Mouse (Mus musculus) embryonic facial prominence, embryonic 15.5 days (tissue): ENCODE results near the gene Arhgef6. TPM values are rescaled to one million over a fixed set of nuclear protein-coding genes. Genes with fewer than 3 reads are reported as not detected.

Experiments used
- ATAC-seq: fragments of 200-750 bp; cut with Nextera tagmentation; 2 replicates; pipeline ENCODE4 v1.8.0; 2017; ENCODE audit warnings: low read depth, moderate TSS enrichment; ENCODE audit not compliant: insufficient number of reproducible peaks, low FRiP score, low TSS enrichment
- H3K27ac ChIP-seq: fragments of 300-500 bp; sonication (generic); replicated peaks from 2 replicates; pipeline ENCODE4 v1.5.1; 2015; ENCODE audit warnings: mild to moderate bottlenecking, inconsistent platforms
- H3K27me3 ChIP-seq: fragments of 300-500 bp; sonication (generic); 2 replicates; pipeline ENCODE4 v1.6.1; 2015; ENCODE audit warnings: inconsistent platforms
- H3K36me3 ChIP-seq: fragments of 300-500 bp; sonication (generic); 2 replicates; pipeline ENCODE4 v1.6.1; 2015; ENCODE audit warnings: mild to moderate bottlenecking, inconsistent platforms
- H3K4me1 ChIP-seq: fragments of 300-500 bp; sonication (generic); 2 replicates; pipeline ENCODE4 v1.6.1; 2015; ENCODE audit warnings: inconsistent platforms
- H3K4me2 ChIP-seq: fragments of 300-500 bp; sonication (generic); replicated peaks from 2 replicates; pipeline ENCODE4 v1.6.1; 2015; ENCODE audit warnings: mild to moderate bottlenecking, inconsistent platforms
- H3K4me3 ChIP-seq: fragments of 300-500 bp; sonication (generic); replicated peaks from 2 replicates; pipeline ENCODE4 v1.5.1; 2015; ENCODE audit warnings: mild to moderate bottlenecking, inconsistent platforms
- H3K9ac ChIP-seq: fragments of 300-500 bp; sonication (generic); 2 replicates; pipeline ENCODE4 v1.6.1; 2015; ENCODE audit warnings: inconsistent platforms
- H3K9me3 ChIP-seq: fragments of 300-500 bp; sonication (generic); replicated peaks from 2 replicates; pipeline ENCODE4 v1.6.1; 2016; ENCODE audit warnings: inconsistent platforms
- WGBS: fragments of 180-500 bp; shearing (Covaris S2); methylation state at CpG from one replicate; pipeline ENCODE4 v1.1.7; 2015; 5-methylcytosine and 5-hydroxymethylcytosine counted together
- polyA plus RNA-seq: library from polyadenylated mRNA; unstranded; fragments of >200 nt; fragmentation: Nextera tagmentation; extraction: Ambion mirVana; gene quantifications from 2 replicates; pipeline ENCODE4 v1.2.1, GENCODE M21; 2015

Arhgef6 gene
- polyA plus RNA-seq, 1 experiment from 2014 or later = 16.2 TPM

- H3K27ac ChIP-seq = 0 out of 2 replicates have a peak overlapping the region, but pooled peaks have one; percentile 58
- WGBS = 42% methylated on average over 8 of the region's 8 CpGs
- peak; percentile 65 for ATAC-seq
- H3K27me3 ChIP-seq = no peaks in the 10 kb centered on the region
- no peak overlapping the region for H3K9ac ChIP-seq
- no peaks in the 10 kb centered on the region for H3K36me3 ChIP-seq
- no peaks in the 10 kb centered on the region for H3K9me3 ChIP-seq
- no peak overlapping the region for H3K4me3 ChIP-seq
- no peak overlapping the region for H3K4me2 ChIP-seq
- H3K4me1 ChIP-seq = 0 out of 2 replicates have a peak, but pooled peaks cover 6% of the 10 kb centered on the region
Measured at GRCm38 (mm10) chrX:57303188-57303878, 35.2 kb downstream of the Arhgef6 start.

- Histone ChIP-seq H3K4me3 (no peak overlapping the region), H3K9me3 (no peaks in the 10 kb centered on the region), H3K4me1 (0 out of 2 replicates have a peak, but pooled peaks cover 6% of the 10 kb centered on the region), H3K27me3 (no peaks in the 10 kb centered on the region), H3K36me3 (no peaks in the 10 kb centered on the region), H3K4me2 (no peak overlapping the region), H3K27ac (no peak overlapping the region), H3K9ac (no peak overlapping the region)
- WGBS = 57% methylated on average over 7 of the region's 7 CpGs
- no peak for ATAC-seq
Measured at GRCm38 (mm10) chrX:57298946-57299345, 39.6 kb downstream of the Arhgef6 start.

GRCm38 (mm10) chrX:57288458-57288857, 50.1 kb downstream of the Arhgef6 start:
- H3K4me2 ChIP-seq = no peak overlapping the region
- no peaks in the 10 kb centered on the region for H3K36me3 ChIP-seq
- no peak overlapping the region for H3K27ac ChIP-seq
- H3K4me3 ChIP-seq = no peak overlapping the region
- WGBS = 62% methylated on average over 3 of the region's 3 CpGs
- no peak overlapping the region for H3K9ac ChIP-seq
- H3K4me1 ChIP-seq = no peaks in the 10 kb centered on the region
- no peaks in the 10 kb centered on the region for H3K9me3 ChIP-seq
- no peak for ATAC-seq
- H3K27me3 ChIP-seq = no peaks in the 10 kb centered on the region

DNA sequence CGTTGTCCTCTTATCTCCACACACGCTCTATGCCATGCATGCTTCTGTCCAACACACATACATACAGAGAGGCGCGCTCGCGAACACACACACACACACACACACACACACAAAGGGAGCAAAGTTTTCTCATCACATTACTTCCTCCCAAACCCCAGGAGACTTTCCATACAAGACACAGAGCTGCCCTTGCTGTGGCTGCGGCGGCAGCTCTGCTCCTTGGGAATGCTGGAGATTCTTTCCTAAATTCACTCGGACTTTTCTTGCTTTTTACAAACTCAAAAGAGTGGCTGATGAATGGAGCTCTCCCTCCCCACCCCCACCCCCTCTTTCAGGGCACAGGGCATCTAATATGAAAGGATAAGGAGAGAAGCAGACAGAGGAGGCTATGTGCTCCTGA, 52.2 kb downstream of the Arhgef6 start:
- Histone ChIP-seq H3K9ac (no peak overlapping the region), H3K9me3 (no peaks in the 10 kb centered on the region), H3K4me3 (no peak overlapping the region), H3K4me1 (no peaks in the 10 kb centered on the region), H3K27ac (no peak overlapping the region), H3K27me3 (no peaks in the 10 kb centered on the region), H3K36me3 (no peaks in the 10 kb centered on the region), H3K4me2 (no peak overlapping the region)
- 44% methylated on average over 9 of the region's 9 CpGs for WGBS
- ATAC-seq = no peak

- no peak overlapping the region for H3K9ac ChIP-seq
- no peaks in the 10 kb centered on the region for H3K9me3 ChIP-seq
- H3K4me1 ChIP-seq = no peaks in the 10 kb centered on the region
- H3K36me3 ChIP-seq = no peaks in the 10 kb centered on the region
- no peak overlapping the region for H3K27ac ChIP-seq
- no peak overlapping the region for H3K4me2 ChIP-seq
- ATAC-seq = no peak
- WGBS = 90% methylated on average over 3 of the region's 3 CpGs
- H3K27me3 ChIP-seq = no peaks in the 10 kb centered on the region
- H3K4me3 ChIP-seq = no peak overlapping the region
Measured at GRCm38 (mm10) chrX:57282184-57282583, 56.3 kb downstream of the Arhgef6 start.

- no peak overlapping the region for H3K4me2 ChIP-seq
- no peak for ATAC-seq
- H3K4me1 ChIP-seq = no peaks in the 10 kb centered on the region
- no peak overlapping the region for H3K4me3 ChIP-seq
- no peaks in the 10 kb centered on the region for H3K36me3 ChIP-seq
- 49% methylated on average over 6 of the region's 6 CpGs for WGBS
- H3K9ac ChIP-seq = no peak overlapping the region
- no peaks in the 10 kb centered on the region for H3K27me3 ChIP-seq
- no peak overlapping the region for H3K27ac ChIP-seq
- H3K9me3 ChIP-seq = no peaks in the 10 kb centered on the region
Measured at GRCm38 (mm10) chrX:57277560-57278335, 60.8 kb downstream of the Arhgef6 start.

DNA sequence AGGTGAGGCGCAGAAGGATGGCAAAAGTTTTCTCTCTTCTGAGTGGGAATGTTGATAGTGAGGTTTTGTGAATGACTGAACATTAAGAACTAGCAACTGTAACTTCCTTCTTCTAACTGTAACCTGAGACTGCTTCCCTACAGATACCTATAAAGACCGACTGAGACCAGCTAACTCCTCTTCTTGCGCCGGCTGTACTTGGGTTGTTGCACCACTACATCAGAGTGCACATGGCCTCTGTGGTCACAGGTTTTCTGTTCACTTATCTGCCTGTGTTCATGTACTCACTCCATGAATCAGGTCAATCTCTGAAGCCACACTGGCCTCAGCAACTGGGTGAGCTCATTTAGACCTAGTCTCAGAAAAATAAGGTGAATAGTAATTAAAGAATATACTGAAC, 75.0 kb downstream of the Arhgef6 start:
- no peak for ATAC-seq
- no peaks in the 10 kb centered on the region for H3K9me3 ChIP-seq
- H3K27me3 ChIP-seq = no peaks in the 10 kb centered on the region
- H3K4me1 ChIP-seq = no peaks in the 10 kb centered on the region
- no peak overlapping the region for H3K4me2 ChIP-seq
- H3K9ac ChIP-seq = no peak overlapping the region
- H3K4me3 ChIP-seq = no peak overlapping the region
- no peaks in the 10 kb centered on the region for H3K36me3 ChIP-seq
- H3K27ac ChIP-seq = no peak overlapping the region
- WGBS = 62% methylated on average over 4 of the region's 4 CpGs

DNA sequence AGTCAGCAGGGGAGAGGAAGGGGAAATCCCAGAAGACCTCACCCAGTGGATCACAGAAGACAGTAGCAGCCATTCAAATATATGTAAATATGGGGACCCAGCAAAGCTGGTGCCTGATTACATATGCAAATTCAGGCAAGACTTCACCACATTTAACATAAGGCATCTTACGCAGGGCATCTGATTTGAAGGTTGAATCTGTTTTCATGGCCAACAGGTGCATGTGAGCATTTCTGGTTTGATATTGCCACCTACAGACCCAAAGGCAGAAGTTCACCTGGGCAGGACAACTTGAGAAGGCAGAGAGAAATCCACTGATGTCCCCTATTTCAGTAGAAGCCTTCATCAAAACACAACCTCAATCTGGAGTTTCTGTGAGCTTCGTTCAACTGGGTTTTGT, 77.8 kb downstream of the Arhgef6 start:
- Histone ChIP-seq H3K27ac (no peak overlapping the region), H3K4me3 (no peak overlapping the region), H3K9me3 (no peaks in the 10 kb centered on the region), H3K9ac (no peak overlapping the region), H3K27me3 (no peaks in the 10 kb centered on the region), H3K4me2 (no peak overlapping the region), H3K36me3 (no peaks in the 10 kb centered on the region), H3K4me1 (no peaks in the 10 kb centered on the region)
- no peak for ATAC-seq
- WGBS = 54% methylated on average over 2 of the region's 2 CpGs

DNA sequence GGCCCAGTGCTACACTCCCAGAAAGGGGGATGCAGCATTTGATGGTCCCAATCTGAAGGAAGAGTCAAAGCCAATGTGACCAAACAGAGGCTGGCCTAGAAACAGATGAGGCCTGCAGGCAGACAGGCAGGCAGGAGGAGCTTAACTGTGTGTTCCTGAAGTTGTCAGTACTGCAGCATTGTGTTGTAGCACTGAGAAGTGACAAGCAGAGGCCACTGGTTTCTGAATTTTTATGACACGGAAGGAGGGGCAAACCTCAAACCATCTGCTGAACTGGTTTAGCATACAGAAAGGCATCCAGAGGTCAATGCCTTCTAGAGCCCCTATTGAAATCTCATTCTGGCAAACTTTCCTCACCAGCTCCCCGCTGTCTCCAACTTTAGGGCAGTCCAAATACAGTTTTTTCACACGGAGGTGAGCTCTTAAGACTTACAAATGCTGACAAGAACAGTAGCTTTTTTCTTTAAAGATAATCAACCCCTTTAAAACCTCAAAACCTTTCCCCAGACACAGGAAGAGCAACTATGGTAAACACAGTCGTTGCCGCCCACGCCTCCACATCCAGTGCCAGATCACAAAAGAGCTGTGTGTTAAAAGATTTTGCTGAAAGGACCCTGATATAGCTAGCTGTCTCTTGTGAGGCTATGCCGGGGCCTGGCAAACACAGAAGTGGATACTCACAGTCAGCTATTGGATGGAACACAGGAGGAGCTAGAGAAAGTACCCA, 85.0 kb downstream of the Arhgef6 start:
- H3K4me1 ChIP-seq = no peaks in the 10 kb centered on the region
- no peak overlapping the region for H3K4me2 ChIP-seq
- no peaks in the 10 kb centered on the region for H3K27me3 ChIP-seq
- H3K9me3 ChIP-seq = no peaks in the 10 kb centered on the region
- no peak overlapping the region for H3K9ac ChIP-seq
- 66% methylated on average over 7 of the region's 7 CpGs for WGBS
- H3K4me3 ChIP-seq = no peak overlapping the region
- H3K36me3 ChIP-seq = no peaks in the 10 kb centered on the region
- no peak for ATAC-seq
- no peak overlapping the region for H3K27ac ChIP-seq

DNA sequence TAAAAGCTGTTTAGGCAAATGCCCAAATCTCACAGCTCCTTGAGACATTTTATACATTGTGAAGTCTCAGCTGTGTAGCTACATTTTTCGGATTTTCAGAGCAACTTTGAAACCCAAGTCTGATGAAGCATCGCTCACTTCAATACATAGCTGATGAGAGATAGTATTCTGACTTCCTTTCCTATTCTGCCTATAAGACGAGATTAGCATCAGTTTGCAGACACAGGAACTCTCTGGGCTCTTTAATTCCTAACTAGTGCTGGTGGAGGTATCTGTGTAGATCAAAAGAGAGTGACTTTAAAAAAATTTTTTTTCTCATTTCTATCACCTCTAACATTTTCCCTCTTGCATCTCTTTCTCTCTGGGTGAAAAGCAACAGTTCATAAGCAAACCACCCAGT, 100.0 kb downstream of the Arhgef6 start:
- H3K4me2 ChIP-seq = no peak overlapping the region
- no peak for ATAC-seq
- no peak overlapping the region for H3K9ac ChIP-seq
- no peaks in the 10 kb centered on the region for H3K36me3 ChIP-seq
- WGBS = 52% methylated on average over 3 of the region's 3 CpGs
- H3K4me1 ChIP-seq = no peaks in the 10 kb centered on the region
- no peaks in the 10 kb centered on the region for H3K27me3 ChIP-seq
- no peaks in the 10 kb centered on the region for H3K9me3 ChIP-seq
- no peak overlapping the region for H3K4me3 ChIP-seq
- no peak overlapping the region for H3K27ac ChIP-seq

DNA sequence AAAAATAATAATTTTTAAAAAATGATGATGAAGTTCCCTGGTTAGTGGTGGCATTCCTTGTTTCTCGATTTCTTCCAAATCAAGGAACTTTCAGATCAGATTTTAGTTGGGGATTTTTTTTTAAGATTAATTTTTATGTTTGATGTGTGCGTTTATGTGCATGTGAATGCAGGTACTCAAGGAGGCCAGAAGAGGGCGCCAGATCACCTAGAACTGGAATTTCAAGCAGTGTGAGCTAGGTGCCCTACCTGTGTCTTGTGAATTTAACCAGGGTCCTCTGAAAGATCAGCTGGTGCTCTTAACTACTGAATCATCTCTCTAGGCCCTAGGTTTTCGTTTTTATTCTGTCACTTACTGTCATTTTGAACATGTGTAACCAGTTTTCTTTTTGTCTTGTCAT, 102.5 kb downstream of the Arhgef6 start:
- H3K27ac ChIP-seq = no peak overlapping the region
- ATAC-seq = no peak
- H3K36me3 ChIP-seq = no peaks in the 10 kb centered on the region
- H3K4me3 ChIP-seq = no peak overlapping the region
- 63% methylated on average over 4 of the region's 4 CpGs for WGBS
- no peaks in the 10 kb centered on the region for H3K27me3 ChIP-seq
- H3K4me1 ChIP-seq = no peaks in the 10 kb centered on the region
- H3K4me2 ChIP-seq = no peak overlapping the region
- H3K9me3 ChIP-seq = no peaks in the 10 kb centered on the region
- H3K9ac ChIP-seq = no peak overlapping the region
